In genomic region chr2:32207682-32208081, GRCm38 (mm10) we compare ENCODE assay signal across 31 mouse cellular contexts. TPM values are rescaled to one million over a fixed set of nuclear protein-coding genes. Genes with fewer than 3 reads are reported as not detected.
DNase-seq lines count a peak whose midpoint lies in the region; ATAC-seq lines count a peak whose summit lies in the region.
"Had no signal": no experiment of that assay in that cellular context is flagged by ENCODE, and none has a peak within 500 bp of the region (broad histone marks: within the 10 kb centered on the region; RNA-seq: fewer than 3 reads in every experiment).

No protein-coding gene starts in this region.

- no peak overlapping the region for H3K4me2 ChIP-seq in kidney, embryonic 14.5 days (replicated peaks; ENCODE audit: low read depth, low read length)
- no peak overlapping the region for H3K4me2 ChIP-seq in intestine, embryonic 16.5 days (ENCODE audit: low read depth, low read length)
- H3K4me2 ChIP-seq in kidney, embryonic 16.5 days (replicated peaks; ENCODE audit: low read depth, low read length): no peak overlapping the region
- H3K4me2 ChIP-seq: embryonic facial prominence, embryonic 12.5 days; limb, embryonic 13.5 days; midbrain, embryonic 15.5 days; neural tube, embryonic 12.5 days had no signal

- peaks cover 97% of the 10 kb centered on the region for H3K36me3 ChIP-seq in kidney, embryonic 14.5 days (ENCODE audit: control insufficient read depth, insufficient read depth, low read length)
- H3K36me3 ChIP-seq in intestine, embryonic 16.5 days (ENCODE audit: control insufficient read depth, insufficient read depth, low read length): peaks cover 36% of the 10 kb centered on the region
- peaks cover 97% of the 10 kb centered on the region for H3K36me3 ChIP-seq in kidney, embryonic 16.5 days (ENCODE audit: insufficient read depth, low read length)
- peaks cover 100% of the 10 kb centered on the region for H3K36me3 ChIP-seq in hindbrain, embryonic 10.5 days

- no peaks in the 10 kb centered on the region for H3K9me3 ChIP-seq in kidney, embryonic 14.5 days (ENCODE audit: control insufficient read depth, low read length)
- H3K9me3 ChIP-seq in intestine, embryonic 16.5 days (ENCODE audit: control insufficient read depth, low read length): no peaks in the 10 kb centered on the region
- no peaks in the 10 kb centered on the region for H3K9me3 ChIP-seq in kidney, embryonic 16.5 days (ENCODE audit: low read length)
- no peaks in the 10 kb centered on the region for H3K9me3 ChIP-seq in hindbrain, embryonic 10.5 days
- H3K9me3 ChIP-seq: embryonic facial prominence, embryonic 12.5 days; G1E; limb, embryonic 13.5 days; midbrain, embryonic 10.5 days; midbrain, embryonic 15.5 days; neural tube, embryonic 12.5 days had no signal

- no peaks in the 10 kb centered on the region for H3K27me3 ChIP-seq in kidney, embryonic 14.5 days (ENCODE audit: control insufficient read depth, insufficient read depth, low read length)
- H3K27me3 ChIP-seq in intestine, embryonic 16.5 days (replicated peaks; ENCODE audit: control insufficient read depth, insufficient read depth, low read length): no peaks in the 10 kb centered on the region
- no peaks in the 10 kb centered on the region for H3K27me3 ChIP-seq in kidney, embryonic 16.5 days (ENCODE audit: insufficient read depth, low read length)
- H3K27me3 ChIP-seq in hindbrain, embryonic 10.5 days (ENCODE audit: insufficient read depth, poor library complexity, severe bottlenecking): no peaks in the 10 kb centered on the region
- H3K27me3 ChIP-seq: embryonic facial prominence, embryonic 12.5 days; limb, embryonic 13.5 days; midbrain, embryonic 15.5 days; neural tube, embryonic 12.5 days had no signal

- no peak overlapping the region for H3K27ac ChIP-seq in kidney, embryonic 14.5 days (ENCODE audit: low read depth, low read length)
- H3K27ac ChIP-seq in intestine, embryonic 16.5 days (ENCODE audit: low read length): no peak overlapping the region
- H3K27ac ChIP-seq in kidney, embryonic 16.5 days (ENCODE audit: low read length): no peak overlapping the region
- no peak overlapping the region for H3K27ac ChIP-seq in hindbrain, embryonic 10.5 days
- H3K27ac ChIP-seq: embryonic facial prominence, embryonic 12.5 days; layer of hippocampus, adult 2 months; left cerebral cortex, adult 2 months; limb, embryonic 13.5 days; midbrain, embryonic 10.5 days; midbrain, embryonic 15.5 days; neural tube, embryonic 12.5 days had no signal

- 95% methylated on average over 1 of the region's 1 CpGs for WGBS in kidney, embryonic 14.5 days
- WGBS in intestine, embryonic 16.5 days: 91% methylated on average over 1 of the region's 1 CpGs
- WGBS in kidney, embryonic 16.5 days: 94% methylated on average over 1 of the region's 1 CpGs
- WGBS in hindbrain, embryonic 10.5 days: 95% methylated on average over 1 of the region's 1 CpGs

- no peak for ATAC-seq in kidney, embryonic 14.5 days (ENCODE audit: low FRiP score, low TSS enrichment)
- ATAC-seq in intestine, embryonic 16.5 days: peak; percentile 74
- 0 out of 2 replicates have a peak, but pooled peaks have one; percentile 51 for ATAC-seq in kidney, embryonic 16.5 days (ENCODE audit: low FRiP score, low TSS enrichment)
- no peak for ATAC-seq in monocyte, adult 5-6 weeks (replicated peaks; ENCODE audit: insufficient number of reproducible peaks, low FRiP score, low TSS enrichment, poor library complexity, severe bottlenecking)
- ATAC-seq: forebrain, embryonic 14.5 days; hindbrain, embryonic 16.5 days; lung, postnatal 0 days; midbrain, embryonic 15.5 days had no signal

- H3K4me1 ChIP-seq in kidney, embryonic 14.5 days (ENCODE audit: control insufficient read depth, insufficient read depth, low read length): no peaks in the 10 kb centered on the region
- H3K4me1 ChIP-seq in intestine, embryonic 16.5 days (ENCODE audit: control insufficient read depth, insufficient read depth, low read length): no peaks in the 10 kb centered on the region
- no peaks in the 10 kb centered on the region for H3K4me1 ChIP-seq in kidney, embryonic 16.5 days (ENCODE audit: insufficient read depth, low read length)
- H3K4me1 ChIP-seq in hindbrain, embryonic 10.5 days (replicated peaks): no peaks in the 10 kb centered on the region
- H3K4me1 ChIP-seq: embryonic facial prominence, embryonic 12.5 days; limb, embryonic 13.5 days; midbrain, embryonic 10.5 days; midbrain, embryonic 15.5 days; neural tube, embryonic 12.5 days had no signal

- peak; percentile 56 for DNase-seq in kidney, adult 18-20 months
- DNase-seq in kidney, postnatal 36 days: peak; percentile 72 to 79
- no peak for DNase-seq in hindbrain, embryonic 10.5 days (ENCODE audit: low spot score)
- DNase-seq in embryo, embryonic 10 days (ENCODE audit: low spot score): no peak
- DNase-seq: adrenal gland, postnatal 10 days; cerebellum, adult 11 months; cerebellum, adult 9-10 months; cerebellum, postnatal 36 days; embryo, embryonic 11 days; gastrocnemius, postnatal 14 days; heart, postnatal 14 days; lung, adult 18-20 months; right cerebral cortex, postnatal 4 days; thymus, adult 2 months; thymus, postnatal 36 days had no signal

- no peak overlapping the region for H3K9ac ChIP-seq in kidney, embryonic 14.5 days (ENCODE audit: low read depth, low read length)
- no peak overlapping the region for H3K9ac ChIP-seq in intestine, embryonic 16.5 days (ENCODE audit: low read depth, low read length)
- no peak overlapping the region for H3K9ac ChIP-seq in kidney, embryonic 16.5 days (replicated peaks; ENCODE audit: low read length)
- H3K9ac ChIP-seq: embryonic facial prominence, embryonic 12.5 days; limb, embryonic 13.5 days; midbrain, embryonic 15.5 days; neural tube, embryonic 12.5 days had no signal

- H3K4me3 ChIP-seq in kidney, embryonic 14.5 days (ENCODE audit: low read length): no peak overlapping the region
- no peak overlapping the region for H3K4me3 ChIP-seq in intestine, embryonic 16.5 days (ENCODE audit: low read length)
- no peak overlapping the region for H3K4me3 ChIP-seq in kidney, embryonic 16.5 days (ENCODE audit: low read length)
- H3K4me3 ChIP-seq in hindbrain, embryonic 10.5 days: no peak overlapping the region
- H3K4me3 ChIP-seq: embryonic facial prominence, embryonic 12.5 days; layer of hippocampus, adult 2 months; left cerebral cortex, adult 2 months; limb, embryonic 13.5 days; midbrain, embryonic 10.5 days; midbrain, embryonic 15.5 days; myocyte; neural tube, embryonic 12.5 days had no signal

RNA-seq across cellular contexts. Expression of gene Pomt1, which starts 28.7 kb away (rescaled TPM):
- polyA plus RNA-seq in kidney, embryonic 14.5 days (2014; fragmentation: Nextera tagmentation; extraction: Ambion mirVana): 22.3 and 24.4 TPM in 2 replicates
- polyA plus RNA-seq in intestine, embryonic 16.5 days (2015; fragmentation: Nextera tagmentation; extraction: Ambion mirVana): 26.7 and 26.9 TPM in 2 replicates
- 31.6 and 32.9 TPM in 2 replicates for polyA plus RNA-seq in kidney, embryonic 16.5 days (2015; fragmentation: Nextera tagmentation; extraction: Ambion mirVana)
- 27.1 and 27.2 TPM in 2 replicates for polyA plus RNA-seq in hindbrain, embryonic 10.5 days (2016; fragmentation: Nextera tagmentation; extraction: Ambion mirVana)
- total RNA-seq in monocyte, adult 5-6 weeks (2017): 3.8 to 10.1 TPM (median 8.4 TPM) in 3 replicates

RNA-seq across cellular contexts. Expression of gene Uck1, which starts 52.3 kb away (rescaled TPM):
- 64.1 and 64.3 TPM in 2 replicates for polyA plus RNA-seq in kidney, embryonic 14.5 days (2014; fragmentation: Nextera tagmentation; extraction: Ambion mirVana)
- 72.4 and 74.4 TPM in 2 replicates for polyA plus RNA-seq in intestine, embryonic 16.5 days (2015; fragmentation: Nextera tagmentation; extraction: Ambion mirVana)
- 88.5 and 92.0 TPM in 2 replicates for polyA plus RNA-seq in kidney, embryonic 16.5 days (2015; fragmentation: Nextera tagmentation; extraction: Ambion mirVana)
- 77.2 and 83.0 TPM in 2 replicates for polyA plus RNA-seq in hindbrain, embryonic 10.5 days (2016; fragmentation: Nextera tagmentation; extraction: Ambion mirVana)
- total RNA-seq in monocyte, adult 5-6 weeks (2017): 23.0 to 35.3 TPM (median 26.8 TPM) in 3 replicates

RNA-seq across cellular contexts. Expression of gene Prrc2b, which starts 56.8 kb away (rescaled TPM):
- polyA plus RNA-seq in kidney, embryonic 14.5 days (2014; fragmentation: Nextera tagmentation; extraction: Ambion mirVana): 65.8 and 73.1 TPM in 2 replicates
- 14.4 and 16.2 TPM in 2 replicates for polyA plus RNA-seq in intestine, embryonic 16.5 days (2015; fragmentation: Nextera tagmentation; extraction: Ambion mirVana)
- polyA plus RNA-seq in kidney, embryonic 16.5 days (2015; fragmentation: Nextera tagmentation; extraction: Ambion mirVana): 30.3 and 30.4 TPM in 2 replicates
- polyA plus RNA-seq in hindbrain, embryonic 10.5 days (2016; fragmentation: Nextera tagmentation; extraction: Ambion mirVana): 55.6 and 68.9 TPM in 2 replicates
- total RNA-seq in monocyte, adult 5-6 weeks (2017): 13.3 to 55.4 TPM (median 22.1 TPM) in 3 replicates

Comparison
In these comparisons a context has a peak if more than half of its experiments do, and no peak if none do; other contexts are left out.
1. ATAC-seq: peak in intestine, embryonic 16.5 days (single experiment) and kidney, embryonic 16.5 days (single experiment); none in kidney, embryonic 14.5 days (single experiment) and monocyte, adult 5-6 weeks (single experiment).
2. DNase-seq: peak in kidney, adult 18-20 months (single experiment) and kidney, postnatal 36 days (2 of 2); none in hindbrain, embryonic 10.5 days (single experiment) and embryo, embryonic 10 days (single experiment).